Mouse (Mus musculus) megakaryocyte, embryonic 14.5 days (primary cell): ENCODE results near the gene Flcn.

Experiments used
- FLI1 ChIP-seq: IDR thresholded peaks from 2 replicates; pipeline ENCODE4 v1.6.1; 2012; ENCODE audit warnings: low read length, inconsistent platforms, mixed read lengths
- GATA1 ChIP-seq: IDR thresholded peaks from 3 replicates; pipeline ENCODE4 v1.6.1; 2012; ENCODE audit warnings: mixed read lengths, low read length, inconsistent platforms, borderline replicate concordance

DNA sequence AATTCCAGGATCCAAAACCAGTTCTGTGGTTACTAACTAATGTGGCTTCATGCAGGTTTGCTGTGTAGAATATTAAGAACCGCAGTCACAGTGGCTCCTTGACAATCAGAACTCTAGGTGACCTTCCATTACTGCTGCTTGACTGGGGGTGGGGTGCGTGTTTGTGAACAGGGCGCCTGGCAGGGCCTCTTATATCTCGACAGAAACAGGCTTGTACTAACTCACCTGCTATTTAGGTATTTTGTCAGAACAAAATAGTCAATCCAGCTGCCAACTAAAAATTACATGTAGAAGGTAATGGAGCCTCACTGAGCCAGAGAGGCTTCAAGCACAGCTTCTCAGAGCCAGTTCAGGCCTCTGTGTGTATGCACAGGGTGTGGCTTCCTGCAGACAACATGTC, 29.6 kb downstream of the Flcn start:
- no peak for TF ChIP-seq GATA1
- TF ChIP-seq FLI1, result no peak
